Mouse (Mus musculus): ENCODE measurements around the gene Pard3.

The Pard3 gene

GRCm38 (mm10) chr8:127570527-127570926, 506.8 kb downstream of the Pard3 start:
- DNase-seq: no peak

- DNase-seq: no peak
Measured at GRCm38 (mm10) chr8:127572493-127572892, 508.8 kb downstream of the Pard3 start.

- DNase-seq: no peak
Measured at GRCm38 (mm10) chr8:127576657-127577056, 513.0 kb downstream of the Pard3 start.

- no peak for DNase-seq
Measured at GRCm38 (mm10) chr8:127577656-127578055, 514.0 kb downstream of the Pard3 start.

GRCm38 (mm10) chr8:127579436-127579835, 515.7 kb downstream of the Pard3 start:
- no peak for DNase-seq

GRCm38 (mm10) chr8:127583429-127583828, 519.7 kb downstream of the Pard3 start:
- DNase-seq: no peak

- DNase-seq: no peak
Measured at GRCm38 (mm10) chr8:127585618-127586017, 521.9 kb downstream of the Pard3 start.

- no peak for DNase-seq
Measured at GRCm38 (mm10) chr8:127586681-127587080, 523.0 kb downstream of the Pard3 start.

- peak; percentile 33 for DNase-seq
Measured at GRCm38 (mm10) chr8:127588313-127588712, 524.6 kb downstream of the Pard3 start.

- DNase-seq: peak; percentile 39
Measured at GRCm38 (mm10) chr8:127589291-127589690, 525.6 kb downstream of the Pard3 start.

- no peak for DNase-seq
Measured at GRCm38 (mm10) chr8:127590674-127591186, 527.0 kb downstream of the Pard3 start.

- no peak for DNase-seq
Measured at GRCm38 (mm10) chr8:127592648-127593574, 529.2 kb downstream of the Pard3 start.

GRCm38 (mm10) chr8:127600641-127601040, 536.9 kb downstream of the Pard3 start:
- no peak for DNase-seq

- DNase-seq: no peak
Measured at GRCm38 (mm10) chr8:127603062-127603461, 539.4 kb downstream of the Pard3 start.

GRCm38 (mm10) chr8:127608541-127609270, 545.0 kb downstream of the Pard3 start:
- no peak for DNase-seq

GRCm38 (mm10) chr8:127609316-127609715, 545.6 kb downstream of the Pard3 start:
- DNase-seq: no peak

- DNase-seq: no peak
Measured at GRCm38 (mm10) chr8:127614206-127614605, 550.5 kb downstream of the Pard3 start.

- no peak for DNase-seq
Measured at GRCm38 (mm10) chr8:127616681-127617080, 553.0 kb downstream of the Pard3 start.

- no peak for DNase-seq
Measured at GRCm38 (mm10) chr8:127622137-127622536, 558.4 kb downstream of the Pard3 start.

- DNase-seq: no peak
Measured at GRCm38 (mm10) chr8:127638232-127639087, 574.8 kb downstream of the Pard3 start.

- DNase-seq: no peak
Measured at GRCm38 (mm10) chr8:127639088-127639453, 575.4 kb downstream of the Pard3 start.

GRCm38 (mm10) chr8:127655559-127655958, 591.9 kb downstream of the Pard3 start:
- DNase-seq: no peak
